Mouse (Mus musculus): ENCODE data around the gene Sidt1. TPM values are rescaled to one million over a fixed set of nuclear protein-coding genes. Genes with fewer than 3 reads are reported as not detected.
"Not testable (repeated sequence)": the region's sequence is repeated elsewhere in the genome, so short reads cannot be mapped to it uniquely, and the experiment has no call there.

Sidt1 gene
- polyA plus RNA-seq, 1 experiment from 2014 or later: 0.89 TPM

- WGBS: 83% methylated on average over 3 of the region's 3 CpGs
- Histone ChIP-seq H3K9me3 (ENCODE audit: control insufficient read depth, low read length) (no peaks in the 10 kb centered on the region), H3K36me3 (ENCODE audit: control insufficient read depth, insufficient read depth, low read length) (no peaks in the 10 kb centered on the region), H3K27me3 (ENCODE audit: control insufficient read depth, insufficient read depth, low read length) (no peaks in the 10 kb centered on the region), H3K4me2 (replicated peaks; ENCODE audit: low read depth, low read length) (no peak overlapping the region), H3K9ac (ENCODE audit: low read depth, low read length) (no peak overlapping the region), H3K4me1 (ENCODE audit: control insufficient read depth, insufficient read depth, low read length) (no peaks in the 10 kb centered on the region), H3K27ac (ENCODE audit: low read depth, low read length) (no peak overlapping the region), H3K4me3 (ENCODE audit: low read length) (no peak overlapping the region)
- ATAC-seq (ENCODE audit: low FRiP score, low TSS enrichment): no peak
Observed at GRCm38 (mm10) chr16:44320232-44320631, 12.8 kb downstream of the Sidt1 start.

DNA sequence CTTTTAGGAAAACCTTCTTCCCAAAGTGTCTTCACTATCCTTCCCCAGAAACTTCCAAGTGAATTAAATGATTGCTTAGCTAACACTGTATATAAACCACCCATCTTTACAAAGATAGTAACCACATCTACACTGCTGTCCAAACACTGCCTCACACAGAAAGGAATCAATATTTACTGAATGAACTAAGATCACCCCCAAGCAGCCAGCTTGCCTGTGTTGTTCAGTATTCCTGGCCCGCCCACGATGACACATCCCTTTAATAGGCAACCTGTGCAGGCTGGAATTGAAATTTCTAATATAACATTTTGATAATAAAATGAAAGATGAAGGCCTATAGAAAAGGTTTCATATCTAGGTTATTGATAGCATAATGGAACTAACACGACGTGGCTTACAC lies 16.6 kb downstream of the Sidt1 start:
- H3K4me1 ChIP-seq (ENCODE audit: control insufficient read depth, insufficient read depth, low read length): no peaks in the 10 kb centered on the region
- no peaks in the 10 kb centered on the region for H3K9me3 ChIP-seq (ENCODE audit: control insufficient read depth, low read length)
- no peaks in the 10 kb centered on the region for H3K36me3 ChIP-seq (ENCODE audit: control insufficient read depth, insufficient read depth, low read length)
- H3K27me3 ChIP-seq (ENCODE audit: control insufficient read depth, insufficient read depth, low read length): no peaks in the 10 kb centered on the region
- H3K4me3 ChIP-seq (ENCODE audit: low read length): no peak overlapping the region
- no peak overlapping the region for H3K27ac ChIP-seq (ENCODE audit: low read depth, low read length)
- no peak overlapping the region for H3K9ac ChIP-seq (ENCODE audit: low read depth, low read length)
- ATAC-seq (ENCODE audit: low FRiP score, low TSS enrichment): no peak
- 90% methylated on average over 4 of the region's 4 CpGs for WGBS
- H3K4me2 ChIP-seq (replicated peaks; ENCODE audit: low read depth, low read length): no peak overlapping the region

GRCm38 (mm10) chr16:44313422-44313821 lies 19.6 kb downstream of the Sidt1 start:
- no peaks in the 10 kb centered on the region for H3K27me3 ChIP-seq (ENCODE audit: control insufficient read depth, insufficient read depth, low read length)
- no peak overlapping the region for H3K4me2 ChIP-seq (replicated peaks; ENCODE audit: low read depth, low read length)
- H3K4me1 ChIP-seq (ENCODE audit: control insufficient read depth, insufficient read depth, low read length): no peaks in the 10 kb centered on the region
- 63% methylated on average over 4 of the region's 4 CpGs for WGBS
- H3K9me3 ChIP-seq (ENCODE audit: control insufficient read depth, low read length): no peaks in the 10 kb centered on the region
- no peaks in the 10 kb centered on the region for H3K36me3 ChIP-seq (ENCODE audit: control insufficient read depth, insufficient read depth, low read length)
- no peak overlapping the region for H3K4me3 ChIP-seq (ENCODE audit: low read length)
- no peak overlapping the region for H3K9ac ChIP-seq (ENCODE audit: low read depth, low read length)
- H3K27ac ChIP-seq (ENCODE audit: low read depth, low read length): no peak overlapping the region
- ATAC-seq (ENCODE audit: low FRiP score, low TSS enrichment): no peak

- no peak overlapping the region for H3K4me3 ChIP-seq (ENCODE audit: low read length)
- H3K9me3 ChIP-seq (ENCODE audit: control insufficient read depth, low read length): no peaks in the 10 kb centered on the region
- no peak for ATAC-seq (ENCODE audit: low FRiP score, low TSS enrichment)
- H3K9ac ChIP-seq (ENCODE audit: low read depth, low read length): no peak overlapping the region
- no peak overlapping the region for H3K27ac ChIP-seq (ENCODE audit: low read depth, low read length)
- H3K4me2 ChIP-seq (replicated peaks; ENCODE audit: low read depth, low read length): no peak overlapping the region
- no peaks in the 10 kb centered on the region for H3K27me3 ChIP-seq (ENCODE audit: control insufficient read depth, insufficient read depth, low read length)
- 0 out of 2 replicates have a peak, but pooled peaks cover 2% of the 10 kb centered on the region for H3K4me1 ChIP-seq (ENCODE audit: control insufficient read depth, insufficient read depth, low read length)
- H3K36me3 ChIP-seq (ENCODE audit: control insufficient read depth, insufficient read depth, low read length): no peaks in the 10 kb centered on the region
- 52% methylated on average over 3 of the region's 3 CpGs for WGBS
Observed at GRCm38 (mm10) chr16:44305606-44306005, 27.4 kb downstream of the Sidt1 start.

DNA sequence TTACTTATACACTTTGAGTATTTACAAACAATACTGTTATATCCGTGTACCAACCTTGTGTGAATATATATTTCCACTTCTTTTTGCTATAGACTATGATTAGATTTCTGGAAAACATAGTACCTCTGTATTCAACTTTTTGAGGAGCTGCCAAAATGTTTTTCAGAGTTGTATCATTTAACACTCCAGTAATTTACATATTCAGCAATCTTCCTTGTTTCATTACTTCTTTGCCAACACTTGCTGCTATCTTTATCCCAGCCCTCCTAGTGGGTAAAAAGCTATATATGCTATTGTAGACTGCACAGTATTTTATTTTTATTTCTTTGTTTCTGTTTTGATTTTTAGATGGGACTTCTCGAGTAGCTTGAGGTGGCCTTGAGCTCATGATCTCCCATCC lies 29.2 kb downstream of the Sidt1 start:
- Histone ChIP-seq H3K4me1 (ENCODE audit: control insufficient read depth, insufficient read depth, low read length) (0 out of 2 replicates have a peak, but pooled peaks cover 2% of the 10 kb centered on the region), H3K36me3 (ENCODE audit: control insufficient read depth, insufficient read depth, low read length) (no peaks in the 10 kb centered on the region), H3K4me2 (replicated peaks; ENCODE audit: low read depth, low read length) (no peak overlapping the region), H3K27me3 (ENCODE audit: control insufficient read depth, insufficient read depth, low read length) (no peaks in the 10 kb centered on the region), H3K9ac (ENCODE audit: low read depth, low read length) (no peak overlapping the region), H3K9me3 (ENCODE audit: control insufficient read depth, low read length) (no peaks in the 10 kb centered on the region), H3K27ac (ENCODE audit: low read depth, low read length) (no peak overlapping the region), H3K4me3 (ENCODE audit: low read length) (no peak overlapping the region)
- 73% methylated on average over 2 of the region's 2 CpGs for WGBS
- ATAC-seq (ENCODE audit: low FRiP score, low TSS enrichment): no peak

- Histone ChIP-seq H3K9ac (ENCODE audit: low read depth, low read length) (no peak overlapping the region), H3K27ac (ENCODE audit: low read depth, low read length) (no peak overlapping the region), H3K4me3 (ENCODE audit: low read length) (no peak overlapping the region), H3K4me1 (ENCODE audit: control insufficient read depth, insufficient read depth, low read length) (0 out of 2 replicates have a peak, but pooled peaks cover 2% of the 10 kb centered on the region), H3K4me2 (replicated peaks; ENCODE audit: low read depth, low read length) (no peak overlapping the region), H3K27me3 (ENCODE audit: control insufficient read depth, insufficient read depth, low read length) (no peaks in the 10 kb centered on the region), H3K36me3 (ENCODE audit: control insufficient read depth, insufficient read depth, low read length) (no peaks in the 10 kb centered on the region), H3K9me3 (ENCODE audit: control insufficient read depth, low read length) (no peaks in the 10 kb centered on the region)
- 62% methylated on average over 10 of the region's 10 CpGs for WGBS
- ATAC-seq (ENCODE audit: low FRiP score, low TSS enrichment): no peak
Observed at GRCm38 (mm10) chr16:44302126-44302892, 30.7 kb downstream of the Sidt1 start.

DNA sequence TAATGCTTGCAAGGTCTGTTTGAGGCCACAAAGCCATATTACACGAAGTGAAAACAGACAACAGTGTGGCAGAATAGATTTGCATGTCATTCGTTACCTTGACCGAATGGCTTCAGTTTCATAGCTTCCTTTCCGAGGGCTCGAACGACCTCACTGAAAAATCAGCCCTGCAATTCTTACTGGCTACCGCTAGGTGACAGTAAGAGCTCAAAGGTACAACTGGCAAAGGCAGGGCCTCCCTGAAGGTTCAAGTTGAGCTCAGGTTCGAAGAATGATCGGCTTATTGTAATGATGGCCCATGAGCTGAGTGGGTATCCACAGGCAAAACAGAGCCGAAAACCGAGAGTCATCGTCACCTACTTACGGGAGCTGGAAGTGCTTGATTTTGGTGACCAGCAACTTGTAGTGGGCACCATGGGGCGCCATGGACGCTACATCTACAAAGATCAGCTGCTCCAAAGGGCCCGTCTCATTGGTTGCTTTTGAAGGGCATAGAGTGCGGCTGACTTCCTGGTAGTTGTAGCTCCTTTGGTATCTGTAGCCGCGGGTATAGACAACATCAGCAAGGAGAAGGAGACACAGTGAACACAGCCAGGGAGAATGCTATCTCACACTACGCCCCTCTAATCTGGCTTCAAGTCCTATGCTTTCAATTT lies 33.4 kb downstream of the Sidt1 start:
- H3K9ac ChIP-seq (ENCODE audit: low read depth, low read length): no peak overlapping the region
- no peaks in the 10 kb centered on the region for H3K9me3 ChIP-seq (ENCODE audit: control insufficient read depth, low read length)
- H3K27ac ChIP-seq (ENCODE audit: low read depth, low read length): no peak overlapping the region
- no peaks in the 10 kb centered on the region for H3K4me1 ChIP-seq (ENCODE audit: control insufficient read depth, insufficient read depth, low read length)
- WGBS: 84% methylated on average over 20 of the region's 20 CpGs
- H3K27me3 ChIP-seq (ENCODE audit: control insufficient read depth, insufficient read depth, low read length): no peaks in the 10 kb centered on the region
- no peaks in the 10 kb centered on the region for H3K36me3 ChIP-seq (ENCODE audit: control insufficient read depth, insufficient read depth, low read length)
- H3K4me2 ChIP-seq (replicated peaks; ENCODE audit: low read depth, low read length): no peak overlapping the region
- H3K4me3 ChIP-seq (ENCODE audit: low read length): no peak overlapping the region
- no peak for ATAC-seq (ENCODE audit: low FRiP score, low TSS enrichment)

DNA sequence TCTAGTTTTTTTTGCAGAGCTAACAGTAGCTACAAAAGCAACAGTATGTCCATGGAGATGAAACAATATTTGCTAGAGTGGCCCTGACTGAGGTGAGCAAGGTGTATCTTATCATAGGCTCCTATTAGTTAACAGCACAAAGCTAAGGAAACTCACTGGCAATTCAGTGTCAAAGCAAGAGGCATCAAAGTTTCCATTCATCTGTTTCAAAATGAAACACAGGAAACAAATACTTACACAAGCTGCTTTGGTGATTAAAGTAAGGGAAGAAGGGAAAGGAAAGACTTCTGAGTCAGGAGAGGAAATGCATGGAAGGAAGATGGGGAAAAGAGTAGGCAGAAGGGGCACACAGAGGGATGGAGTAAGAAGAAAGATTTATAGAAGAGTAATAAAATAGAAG lies 39.0 kb downstream of the Sidt1 start:
- no peaks in the 10 kb centered on the region for H3K9me3 ChIP-seq (ENCODE audit: control insufficient read depth, low read length)
- no peak overlapping the region for H3K27ac ChIP-seq (ENCODE audit: low read depth, low read length)
- no peaks in the 10 kb centered on the region for H3K27me3 ChIP-seq (ENCODE audit: control insufficient read depth, insufficient read depth, low read length)
- no peak overlapping the region for H3K4me3 ChIP-seq (ENCODE audit: low read length)
- H3K4me2 ChIP-seq (replicated peaks; ENCODE audit: low read depth, low read length): no peak overlapping the region
- ATAC-seq (ENCODE audit: low FRiP score, low TSS enrichment): no peak
- no peak overlapping the region for H3K9ac ChIP-seq (ENCODE audit: low read depth, low read length)
- H3K4me1 ChIP-seq (ENCODE audit: control insufficient read depth, insufficient read depth, low read length): no peaks in the 10 kb centered on the region
- H3K36me3 ChIP-seq (ENCODE audit: control insufficient read depth, insufficient read depth, low read length): no peaks in the 10 kb centered on the region

DNA sequence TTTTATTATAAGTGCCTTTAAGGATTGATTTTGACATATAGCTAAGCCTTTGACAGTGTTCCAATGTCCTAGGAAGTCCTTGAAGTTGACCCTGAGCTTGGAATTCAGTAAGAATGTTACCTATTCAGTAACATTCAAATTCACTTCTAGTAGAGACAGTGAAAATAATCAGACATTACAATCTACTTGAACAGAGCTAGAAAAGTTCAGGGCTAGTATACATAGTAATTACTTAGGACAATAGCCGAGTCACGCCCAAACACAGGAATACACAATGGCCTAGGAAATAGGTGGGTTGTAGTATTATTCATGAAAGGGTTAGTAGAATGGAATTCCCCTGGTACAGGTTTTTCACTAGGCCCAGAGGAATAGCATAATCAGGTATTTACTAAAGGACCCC lies 40.3 kb downstream of the Sidt1 start:
- H3K4me1 ChIP-seq (ENCODE audit: control insufficient read depth, insufficient read depth, low read length); H3K4me3 ChIP-seq (ENCODE audit: low read length); H3K4me2 ChIP-seq (replicated peaks; ENCODE audit: low read depth, low read length); H3K36me3 ChIP-seq (ENCODE audit: control insufficient read depth, insufficient read depth, low read length); ATAC-seq (ENCODE audit: low FRiP score, low TSS enrichment); H3K27me3 ChIP-seq (ENCODE audit: control insufficient read depth, insufficient read depth, low read length); H3K27ac ChIP-seq (ENCODE audit: low read depth, low read length); H3K9ac ChIP-seq (ENCODE audit: low read depth, low read length); H3K9me3 ChIP-seq (ENCODE audit: control insufficient read depth, low read length): not testable (repeated sequence)
- 88% methylated on average over 2 of the region's 2 CpGs for WGBS
